Mouse (Mus musculus) lung, postnatal 0 days (tissue): ENCODE measurements at regions not wholly inside any gene's neighbourhood (a gene's known extent, or its start where the extent isn't known, plus 50 kb on each side); places are given as distances from the start of the nearest gene placed in this dataset.

ENCODE experiments used
- CTCF ChIP-seq: IDR thresholded peaks from 2 replicates; pipeline ENCODE4 v1.5.1; 2016; ENCODE audit warnings: antibody characterized with exemption, mild to moderate bottlenecking
- EP300 ChIP-seq: IDR thresholded peaks from 2 replicates; pipeline ENCODE4 v1.6.1; 2016; ENCODE audit warnings: antibody characterized with exemption, mild to moderate bottlenecking, control low read depth

DNA sequence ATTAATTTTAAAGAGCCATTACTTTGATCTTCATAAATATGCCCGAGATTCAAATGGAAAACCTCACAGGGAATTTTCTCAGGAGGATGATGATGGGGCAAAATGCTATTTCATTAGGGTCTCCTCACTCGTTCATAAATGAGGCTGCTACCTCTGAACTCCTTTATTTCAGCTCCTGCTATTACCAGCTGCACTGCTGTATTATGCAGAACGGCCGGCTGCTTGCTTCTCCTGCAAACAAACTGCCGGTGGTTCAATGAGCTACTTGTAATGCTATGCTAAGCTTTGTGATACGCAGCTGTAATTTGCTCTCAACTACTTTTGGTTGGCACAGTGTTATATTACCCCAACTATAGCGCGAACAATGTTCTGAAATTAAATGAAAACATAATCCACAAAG, 81.7 kb upstream of the Tmtc4 start:
- TF ChIP-seq EP300 (no peak), CTCF (no peak)
